Mouse (Mus musculus): ENCODE results near the gene Cyb561.

The Cyb561 gene

GRCm38 (mm10) chr11:105952111-105952510, 1.0 kb downstream of the Cyb561 start:
- DNase-seq (ENCODE audit: low spot score in 2 of 2): no peak

- DNase-seq (ENCODE audit: low spot score in 2 of 2): no peak
Measured at GRCm38 (mm10) chr11:105951601-105952044, 1.5 kb downstream of the Cyb561 start.

GRCm38 (mm10) chr11:105950519-105950918, 2.6 kb downstream of the Cyb561 start:
- DNase-seq (ENCODE audit: low spot score in 2 of 2): no peak

- DNase-seq (ENCODE audit: low spot score in 2 of 2): no peak
Measured at GRCm38 (mm10) chr11:105948255-105948654, 4.9 kb downstream of the Cyb561 start.

- no peak for DNase-seq (ENCODE audit: low spot score in 2 of 2)
Measured at GRCm38 (mm10) chr11:105946694-105947154, 6.4 kb downstream of the Cyb561 start.

GRCm38 (mm10) chr11:105944770-105945672, 8.1 kb downstream of the Cyb561 start:
- peak; percentile 77 to 89 for DNase-seq (ENCODE audit: low spot score in 2 of 2)

- DNase-seq (ENCODE audit: low spot score in 2 of 2): peak; percentile 83 to 85
Measured at GRCm38 (mm10) chr11:105944126-105944621, 9.0 kb downstream of the Cyb561 start.

GRCm38 (mm10) chr11:105943133-105944102, 9.7 kb downstream of the Cyb561 start:
- DNase-seq (ENCODE audit: low spot score in 2 of 2): peak; percentile 47 to 60

- DNase-seq (ENCODE audit: low spot score in 2 of 2): no peak
Measured at GRCm38 (mm10) chr11:105941973-105942372, 11.2 kb downstream of the Cyb561 start.

GRCm38 (mm10) chr11:105938771-105939170, 14.4 kb downstream of the Cyb561 start:
- peak; percentile 34 to 36 for DNase-seq (ENCODE audit: low spot score in 2 of 2)

GRCm38 (mm10) chr11:105936974-105937373, 16.2 kb downstream of the Cyb561 start:
- no peak for DNase-seq (ENCODE audit: low spot score in 2 of 2)

- peak; percentile 93 for DNase-seq (ENCODE audit: low spot score in 2 of 2)
Measured at GRCm38 (mm10) chr11:105936200-105936599, 16.9 kb downstream of the Cyb561 start.

GRCm38 (mm10) chr11:105935496-105935895, 17.6 kb downstream of the Cyb561 start:
- DNase-seq (ENCODE audit: low spot score in 2 of 2): no peak

GRCm38 (mm10) chr11:105934816-105935215, 18.3 kb downstream of the Cyb561 start:
- peak; percentile 69 to 75 for DNase-seq (ENCODE audit: low spot score in 2 of 2)

- DNase-seq (ENCODE audit: low spot score in 2 of 2): peak; percentile 55
Measured at GRCm38 (mm10) chr11:105934303-105934711, 18.8 kb downstream of the Cyb561 start.

GRCm38 (mm10) chr11:105933746-105934145, 19.4 kb downstream of the Cyb561 start:
- no peak for DNase-seq (ENCODE audit: low spot score in 2 of 2)

GRCm38 (mm10) chr11:105931380-105931779, 21.8 kb downstream of the Cyb561 start:
- DNase-seq (ENCODE audit: low spot score in 2 of 2): no peak

GRCm38 (mm10) chr11:105928171-105928570, 25.0 kb downstream of the Cyb561 start:
- DNase-seq (ENCODE audit: low spot score in 2 of 2): no peak

GRCm38 (mm10) chr11:105927065-105928030, 25.8 kb downstream of the Cyb561 start:
- peak; percentile 60 to 79 for DNase-seq (ENCODE audit: low spot score in 2 of 2)

All from heart, adult 9 months (tissue).